Mouse (Mus musculus): ENCODE results near the gene Mogat1. TPM values are rescaled to one million over a fixed set of nuclear protein-coding genes. Genes with fewer than 3 reads are reported as not detected.

The Mogat1 gene
- polyA plus RNA-seq, 1 experiment from 2014 or later: not detected

- ATAC-seq (ENCODE audit: low read depth): no peak
These were observed 2.0 kb downstream of the Mogat1 start for GRCm38 (mm10) chr1:78512756-78513155.

DNA sequence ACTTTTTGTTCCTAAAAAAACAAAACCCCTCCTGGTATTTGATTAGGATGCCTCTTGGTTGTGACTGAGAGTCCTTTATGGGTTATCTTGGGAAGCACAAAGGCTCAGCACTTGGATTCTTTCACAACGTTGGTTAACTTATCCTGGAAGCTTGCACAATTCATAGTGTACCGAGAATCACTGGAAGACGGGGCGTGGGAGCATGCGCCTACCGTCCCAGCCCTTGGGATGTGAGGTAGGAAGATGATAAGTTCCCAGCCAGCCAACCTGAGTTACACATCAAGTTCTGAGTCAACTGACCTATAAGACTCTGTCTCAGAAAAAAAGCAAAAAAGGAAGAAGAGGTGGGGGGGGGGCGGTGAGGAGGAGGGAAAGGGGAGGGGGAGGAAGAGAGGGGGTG is 8.1 kb downstream of the Mogat1 start:
- H3K27me3 ChIP-seq: no peaks in the 10 kb centered on the region
- no peaks in the 10 kb centered on the region for H3K9me3 ChIP-seq
- no peak overlapping the region for H3K4me3 ChIP-seq
- no peaks in the 10 kb centered on the region for H3K36me3 ChIP-seq
- ATAC-seq (ENCODE audit: low read depth): no peak
- whole genome bisulfite sequencing: 84% methylated on average over 7 of the region's 7 CpGs
- H3K9ac ChIP-seq: no peak overlapping the region
- no peaks in the 10 kb centered on the region for H3K4me1 ChIP-seq (replicated peaks)
- no peak overlapping the region for H3K4me2 ChIP-seq
- no peak overlapping the region for H3K27ac ChIP-seq (replicated peaks)

More at GRCm38 (mm10) chr1:78512756-78513155, 2.0 kb downstream of the Mogat1 start:
- no peaks in the 10 kb centered on the region for H3K9me3 ChIP-seq
- no peak overlapping the region for H3K9ac ChIP-seq
- no peaks in the 10 kb centered on the region for H3K36me3 ChIP-seq
- peaks cover 7% of the 10 kb centered on the region; the same call in 1 of the 2 replicates for H3K4me1 ChIP-seq (replicated peaks)
- no peak overlapping the region for H3K27ac ChIP-seq (replicated peaks)
- no peak overlapping the region for H3K4me3 ChIP-seq
- peaks cover 4% of the 10 kb centered on the region; the same call in 1 of the 2 replicates for H3K27me3 ChIP-seq
- no peak overlapping the region for H3K4me2 ChIP-seq
- WGBS: 72% methylated on average over 8 of the region's 8 CpGs

DNA sequence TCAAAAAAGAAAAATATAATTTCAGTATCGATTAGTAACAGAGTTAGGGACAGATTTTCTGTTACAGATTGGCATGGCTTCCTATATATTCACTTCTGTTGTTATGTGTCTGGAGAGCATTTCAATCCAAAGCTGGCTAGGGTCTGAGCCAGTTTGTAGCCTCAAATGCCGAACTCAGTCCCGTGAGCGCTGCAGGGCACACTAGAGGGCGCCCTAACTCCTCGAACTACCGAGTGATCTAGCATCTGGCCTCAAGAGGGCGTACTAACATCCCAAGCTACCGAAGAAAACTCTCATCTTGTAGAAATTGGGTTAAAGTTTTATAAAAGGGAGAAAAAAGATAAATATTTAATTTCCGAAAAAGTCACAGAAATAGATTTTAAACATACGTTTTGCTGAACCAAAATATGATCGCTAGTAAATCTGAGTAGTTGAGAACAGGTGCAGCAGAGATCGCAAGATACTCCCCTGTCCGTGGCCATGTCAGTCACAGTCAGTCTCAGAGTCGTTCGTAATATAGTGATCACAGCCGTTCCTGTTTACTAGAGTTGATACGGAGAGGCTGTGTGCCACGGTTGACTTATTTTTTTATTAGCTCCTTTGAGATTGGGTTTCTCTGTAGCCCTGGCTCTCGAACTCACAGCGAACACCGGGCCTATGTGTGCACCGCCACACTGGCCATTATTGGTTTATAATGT is 14.5 kb downstream of the Mogat1 start:
- H3K4me1 ChIP-seq (replicated peaks): no peaks in the 10 kb centered on the region
- 51% methylated on average over 23 of the region's 23 CpGs for WGBS
- H3K4me3 ChIP-seq: no peak overlapping the region
- no peaks in the 10 kb centered on the region for H3K36me3 ChIP-seq
- H3K4me2 ChIP-seq: no peak overlapping the region
- no peak for ATAC-seq (ENCODE audit: low read depth)
- no peak overlapping the region for H3K27ac ChIP-seq (replicated peaks)
- no peaks in the 10 kb centered on the region for H3K27me3 ChIP-seq
- no peak overlapping the region for H3K9ac ChIP-seq
- no peaks in the 10 kb centered on the region for H3K9me3 ChIP-seq

DNA sequence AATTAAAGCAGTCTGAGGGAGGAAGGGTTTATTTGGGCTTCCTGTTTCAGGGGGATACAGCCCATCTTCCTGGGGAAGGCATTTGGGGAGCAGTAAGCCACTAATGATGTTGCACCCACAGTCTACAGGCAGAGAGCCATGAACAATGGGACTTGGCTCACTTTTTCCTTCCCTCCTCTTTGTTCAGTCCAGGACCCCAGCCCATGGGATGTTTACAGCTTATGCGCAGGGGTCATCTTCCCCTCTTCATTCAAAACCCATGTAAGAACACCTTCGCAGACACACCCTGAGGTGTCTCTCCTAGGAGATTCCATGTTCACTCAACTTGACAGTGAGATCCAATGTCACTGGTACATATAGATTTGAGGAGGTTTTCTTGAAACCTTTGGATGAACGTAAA is 17.6 kb downstream of the Mogat1 start:
- Histone ChIP-seq H3K27ac (replicated peaks) (no peak overlapping the region), H3K9ac (no peak overlapping the region), H3K4me3 (no peak overlapping the region), H3K27me3 (no peaks in the 10 kb centered on the region), H3K4me1 (replicated peaks) (no peaks in the 10 kb centered on the region), H3K4me2 (no peak overlapping the region), H3K9me3 (no peaks in the 10 kb centered on the region), H3K36me3 (no peaks in the 10 kb centered on the region)
- WGBS: 98% methylated on average over 3 of the region's 3 CpGs
- no peak for ATAC-seq (ENCODE audit: low read depth)

DNA sequence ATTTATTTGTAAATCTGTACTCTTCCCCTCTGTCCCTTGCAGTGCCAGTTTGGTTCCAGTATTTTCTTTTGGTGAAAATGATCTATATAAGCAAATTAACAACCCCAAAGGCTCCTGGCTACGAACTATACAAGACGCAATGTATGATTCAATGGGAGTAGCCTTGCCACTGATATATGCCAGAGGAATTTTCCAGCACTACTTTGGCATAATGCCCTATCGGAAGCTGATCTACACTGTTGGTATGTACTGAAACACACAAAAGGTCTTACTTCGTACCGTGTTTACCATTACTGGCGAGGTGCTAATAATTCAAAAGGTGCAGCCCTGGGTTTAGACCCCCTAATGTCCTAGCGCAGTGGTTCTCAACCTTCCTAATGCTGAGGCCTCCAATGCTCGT is 18.2 kb downstream of the Mogat1 start:
- Histone ChIP-seq H3K27ac (replicated peaks) (no peak overlapping the region), H3K36me3 (no peaks in the 10 kb centered on the region), H3K4me1 (replicated peaks) (no peaks in the 10 kb centered on the region), H3K9ac (no peak overlapping the region), H3K27me3 (no peaks in the 10 kb centered on the region), H3K4me3 (no peak overlapping the region), H3K4me2 (no peak overlapping the region), H3K9me3 (no peaks in the 10 kb centered on the region)
- 92% methylated on average over 8 of the region's 8 CpGs for WGBS
- no peak for ATAC-seq (ENCODE audit: low read depth)

DNA sequence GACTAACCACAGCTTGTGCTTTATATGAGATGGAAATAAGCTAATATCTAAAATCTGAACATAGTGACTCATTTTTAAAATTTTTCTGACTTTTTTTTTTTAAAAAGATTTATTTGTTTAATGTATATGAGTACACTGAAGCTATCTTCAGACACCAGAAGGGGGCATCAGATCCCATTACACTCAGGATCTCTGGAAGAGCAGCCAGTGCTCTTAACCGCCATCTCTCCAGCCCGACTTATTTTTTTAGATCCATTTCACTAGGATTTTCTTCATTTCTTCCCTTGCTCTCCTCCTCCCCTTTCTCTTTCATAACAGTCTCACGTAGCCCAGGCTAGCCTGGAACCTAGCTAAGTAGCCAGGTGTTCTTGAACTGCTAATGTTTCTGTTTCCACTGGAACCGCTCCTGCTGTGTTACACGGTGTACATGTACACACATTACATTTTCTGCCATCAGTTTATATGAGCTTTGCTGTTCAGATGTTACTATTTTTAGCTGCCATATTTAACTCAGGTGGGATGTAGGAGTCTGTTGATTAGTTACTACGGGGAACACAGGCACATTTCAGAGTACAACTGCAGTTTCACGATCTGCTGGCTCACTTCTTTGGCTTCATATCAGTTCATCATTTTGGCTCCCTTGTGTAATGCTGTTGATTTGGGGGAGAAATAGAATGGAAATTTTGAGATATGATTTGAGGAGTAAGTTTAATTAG is 19.9 kb downstream of the Mogat1 start:
- no peaks in the 10 kb centered on the region for H3K27me3 ChIP-seq
- H3K4me1 ChIP-seq (replicated peaks): no peaks in the 10 kb centered on the region
- H3K4me2 ChIP-seq: no peak overlapping the region
- 81% methylated on average over 7 of the region's 7 CpGs for WGBS
- no peak for ATAC-seq (ENCODE audit: low read depth)
- H3K27ac ChIP-seq (replicated peaks): no peak overlapping the region
- H3K9me3 ChIP-seq: no peaks in the 10 kb centered on the region
- no peak overlapping the region for H3K4me3 ChIP-seq
- H3K9ac ChIP-seq: no peak overlapping the region
- H3K36me3 ChIP-seq: no peaks in the 10 kb centered on the region

GRCm38 (mm10) chr1:78532184-78532800 is 21.5 kb downstream of the Mogat1 start:
- Histone ChIP-seq H3K9me3 (no peaks in the 10 kb centered on the region), H3K27ac (replicated peaks) (no peak overlapping the region), H3K4me3 (no peak overlapping the region), H3K27me3 (no peaks in the 10 kb centered on the region), H3K36me3 (no peaks in the 10 kb centered on the region), H3K4me1 (replicated peaks) (0 out of 2 replicates have a peak, but pooled peaks cover 3% of the 10 kb centered on the region), H3K9ac (no peak overlapping the region), H3K4me2 (no peak overlapping the region)
- ATAC-seq (ENCODE audit: low read depth): no peak
- WGBS: 85% methylated on average over 15 of the region's 15 CpGs

DNA sequence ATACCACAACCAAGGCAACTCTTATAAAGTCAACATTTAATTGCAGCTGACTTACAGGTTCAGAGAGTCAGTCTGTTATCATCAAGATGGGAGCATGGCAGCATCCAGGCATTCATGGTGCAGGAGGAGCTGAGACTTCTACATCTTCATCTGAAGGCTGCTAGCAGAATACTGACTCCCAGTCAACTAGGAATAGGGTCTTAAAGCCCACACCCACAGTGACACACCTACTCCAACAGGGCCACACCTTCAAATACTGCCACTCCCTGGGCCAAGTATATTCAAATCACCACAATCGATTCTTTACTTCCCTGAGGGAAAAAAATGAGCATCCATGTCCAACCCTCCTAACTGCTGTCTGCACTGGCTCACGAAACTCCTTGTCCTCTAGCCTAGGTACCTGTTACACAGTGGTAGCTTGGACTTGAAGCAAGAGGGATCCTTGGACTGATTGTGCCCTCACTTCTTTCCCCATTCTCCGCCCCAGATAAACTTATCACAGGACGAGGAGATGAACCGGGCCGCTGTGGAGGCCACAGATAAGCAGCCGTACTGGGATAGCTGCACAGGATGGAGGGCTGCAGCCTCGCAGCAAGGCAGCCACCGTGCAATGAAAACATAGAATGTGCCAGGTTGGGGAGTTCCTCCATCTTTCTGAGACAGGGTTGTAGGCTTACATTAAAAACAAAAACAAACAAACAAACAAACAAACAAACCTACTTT is 23.8 kb downstream of the Mogat1 start:
- Histone ChIP-seq H3K4me3 (no peak overlapping the region), H3K27ac (replicated peaks) (no peak overlapping the region), H3K4me2 (no peak overlapping the region), H3K9ac (no peak overlapping the region), H3K36me3 (no peaks in the 10 kb centered on the region), H3K4me1 (replicated peaks) (peaks cover 19% of the 10 kb centered on the region; the same call in 1 of the 2 replicates), H3K27me3 (0 out of 2 replicates have a peak, but pooled peaks cover 3% of the 10 kb centered on the region), H3K9me3 (no peaks in the 10 kb centered on the region)
- ATAC-seq (ENCODE audit: low read depth): no peak
- WGBS: 91% methylated on average over 9 of the region's 9 CpGs

- ATAC-seq (ENCODE audit: low read depth): peak; percentile 60
- no peaks in the 10 kb centered on the region for H3K9me3 ChIP-seq
- H3K4me1 ChIP-seq (replicated peaks): peaks cover 19% of the 10 kb centered on the region; the same call in 1 of the 2 replicates
- 31% methylated on average over 19 of the region's 19 CpGs for WGBS
- H3K4me3 ChIP-seq: peak overlapping the region; percentile 36
- H3K27ac ChIP-seq (replicated peaks): no peak overlapping the region
- 0 out of 2 replicates have a peak, but pooled peaks cover 3% of the 10 kb centered on the region for H3K27me3 ChIP-seq
- no peaks in the 10 kb centered on the region for H3K36me3 ChIP-seq
- no peak overlapping the region for H3K9ac ChIP-seq
- H3K4me2 ChIP-seq: peak overlapping the region; percentile 66
These were observed 25.7 kb downstream of the Mogat1 start for GRCm38 (mm10) chr1:78536310-78537164.

- peak overlapping the region; percentile 36 for H3K4me3 ChIP-seq
- H3K36me3 ChIP-seq: no peaks in the 10 kb centered on the region
- no peaks in the 10 kb centered on the region for H3K9me3 ChIP-seq
- peak overlapping the region; percentile 46 for H3K27ac ChIP-seq (replicated peaks)
- ATAC-seq (ENCODE audit: low read depth): peak; percentile 90
- H3K9ac ChIP-seq: peak overlapping the region; percentile 62
- WGBS: 13% methylated on average over 16 of the region's 16 CpGs
- H3K27me3 ChIP-seq: 0 out of 2 replicates have a peak, but pooled peaks cover 3% of the 10 kb centered on the region
- peak overlapping the region; percentile 66 for H3K4me2 ChIP-seq
- H3K4me1 ChIP-seq (replicated peaks): peaks cover 19% of the 10 kb centered on the region; the same call in 1 of the 2 replicates
These were observed 26.8 kb downstream of the Mogat1 start for GRCm38 (mm10) chr1:78537494-78538010.

GRCm38 (mm10) chr1:78538396-78538795 is 27.6 kb downstream of the Mogat1 start:
- no peaks in the 10 kb centered on the region for H3K9me3 ChIP-seq
- WGBS: 21% methylated on average over 5 of the region's 5 CpGs
- no peak overlapping the region for H3K4me3 ChIP-seq
- 0 out of 2 replicates have a peak, but pooled peaks cover 3% of the 10 kb centered on the region for H3K27me3 ChIP-seq
- H3K4me1 ChIP-seq (replicated peaks): peaks cover 19% of the 10 kb centered on the region; the same call in 1 of the 2 replicates
- no peak overlapping the region for H3K9ac ChIP-seq
- ATAC-seq (ENCODE audit: low read depth): no peak
- H3K4me2 ChIP-seq: peak overlapping the region; percentile 66
- no peak overlapping the region for H3K27ac ChIP-seq (replicated peaks)
- H3K36me3 ChIP-seq: no peaks in the 10 kb centered on the region
